Mouse (Mus musculus): ENCODE results near the gene 2310061I04Rik. TPM values are rescaled to one million over a fixed set of nuclear protein-coding genes. Genes with fewer than 3 reads are reported as not detected.

The 2310061I04Rik gene
- polyA plus RNA-seq, 1 experiment: 36.9 TPM

DNA sequence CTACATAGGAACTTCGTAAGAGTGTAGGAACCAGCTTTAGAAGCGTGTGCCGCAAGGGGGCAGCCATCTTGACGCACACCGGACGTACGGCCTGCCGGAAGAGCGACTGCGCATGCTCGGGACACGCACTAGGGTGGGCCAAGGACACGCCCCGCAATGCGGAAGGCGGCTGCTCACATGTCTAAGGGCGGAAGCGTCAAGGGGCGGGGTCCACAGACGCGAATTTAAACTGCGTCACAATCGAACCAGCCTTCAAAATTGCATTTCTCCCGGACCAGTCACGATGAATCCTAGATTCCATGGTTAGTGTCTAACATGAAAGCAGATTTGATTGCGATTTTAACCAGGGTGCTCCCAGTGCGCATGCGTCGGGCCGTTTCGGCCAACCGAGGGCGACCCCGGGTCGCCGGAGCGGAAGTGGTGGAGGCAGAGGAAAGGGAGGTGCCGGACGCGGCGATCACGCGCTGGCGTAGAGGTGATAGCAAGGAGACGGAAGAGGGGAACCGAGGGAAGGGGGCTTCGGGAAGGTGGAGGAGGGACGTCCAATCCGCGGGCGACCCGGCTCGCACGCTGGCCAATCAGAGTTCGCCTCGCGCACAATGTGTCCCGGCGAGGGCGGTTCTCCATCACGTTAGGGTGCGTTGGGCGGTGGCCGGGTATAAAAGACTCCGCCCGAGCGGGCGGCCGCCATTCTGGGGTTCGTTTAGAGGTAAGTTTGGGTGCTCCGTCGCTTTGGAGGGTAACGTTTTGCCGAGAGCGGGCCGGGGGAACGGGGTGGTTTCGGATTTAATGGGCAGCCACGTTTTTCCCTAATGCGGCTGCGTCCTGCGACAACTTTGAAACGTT, 19.3 kb upstream of the 2310061I04Rik start, which contains the start of the genes Mrps18b and Ppp1r10:
TSS of gene Mrps18b (minus strand) at position 93 of the 846 bp plus-strand sequence.
TSS of gene Ppp1r10 (plus strand) at position 138 of the 846 bp plus-strand sequence.
- peak within 1 kb of the TSS; percentile 83 for H3K4me3 ChIP-seq (ENCODE audit: insufficient read depth, low read length)
- no peak for TF ChIP-seq CTCF (IDR thresholded peaks at IDR 0.05; ENCODE audit: low read depth, low read length)
- peak; percentile 88 for TF ChIP-seq POLR2A (IDR thresholded peaks at IDR 0.05; ENCODE audit: borderline replicate concordance, low read depth, low read length)
- peaks cover 24% of the 10 kb centered on the region for H3K4me1 ChIP-seq (ENCODE audit: control insufficient read depth, insufficient read depth, low read length)
- H3K27ac ChIP-seq (ENCODE audit: insufficient read depth, low read depth, low read length): peak within 1 kb of the TSS; percentile 98

DNA sequence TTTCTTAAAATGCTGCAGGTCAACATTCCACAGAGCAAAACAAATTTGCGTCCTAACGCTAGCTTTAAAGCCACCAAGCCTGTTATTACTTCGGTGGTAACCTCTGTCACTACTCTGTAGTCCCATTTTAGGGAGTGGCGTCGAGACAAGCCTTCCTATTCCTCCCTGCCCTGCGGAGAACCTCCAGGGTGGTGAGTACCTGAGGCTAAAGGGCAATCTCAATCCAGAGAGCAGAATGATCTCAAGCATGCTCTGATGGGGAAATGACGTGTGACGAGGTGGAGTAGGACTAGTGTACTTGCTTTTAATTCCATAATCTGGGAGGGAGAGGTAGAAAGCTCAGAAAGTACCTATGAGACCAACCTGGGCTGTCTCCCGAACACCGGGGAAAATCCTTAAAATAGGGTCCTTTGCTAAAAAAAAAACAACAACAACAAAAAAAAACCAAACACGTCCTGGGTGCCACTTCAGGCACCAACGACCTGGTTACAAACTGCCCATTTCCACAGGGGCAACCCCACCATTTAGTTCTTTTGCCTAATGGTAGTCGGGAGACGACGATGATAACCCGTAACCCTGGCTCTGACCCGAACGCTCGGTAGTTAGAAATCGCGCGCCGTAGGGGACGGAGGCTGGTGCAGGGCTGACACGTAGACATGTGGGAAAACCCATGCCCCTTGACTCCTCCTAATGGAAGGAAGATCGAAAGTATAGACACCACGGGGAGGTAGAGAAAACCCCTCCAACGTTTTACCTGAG, 18.5 kb upstream of the 2310061I04Rik start:
- Histone ChIP-seq H3K4me1 (ENCODE audit: control insufficient read depth, insufficient read depth, low read length) (peaks cover 26% of the 10 kb centered on the region), H3K27ac (ENCODE audit: insufficient read depth, low read depth, low read length) (peak overlapping the region; percentile 61)
- TF ChIP-seq POLR2A (IDR thresholded peaks at IDR 0.05; ENCODE audit: borderline replicate concordance, low read depth, low read length) (no peak), CTCF (IDR thresholded peaks at IDR 0.05; ENCODE audit: low read depth, low read length) (no peak)

DNA sequence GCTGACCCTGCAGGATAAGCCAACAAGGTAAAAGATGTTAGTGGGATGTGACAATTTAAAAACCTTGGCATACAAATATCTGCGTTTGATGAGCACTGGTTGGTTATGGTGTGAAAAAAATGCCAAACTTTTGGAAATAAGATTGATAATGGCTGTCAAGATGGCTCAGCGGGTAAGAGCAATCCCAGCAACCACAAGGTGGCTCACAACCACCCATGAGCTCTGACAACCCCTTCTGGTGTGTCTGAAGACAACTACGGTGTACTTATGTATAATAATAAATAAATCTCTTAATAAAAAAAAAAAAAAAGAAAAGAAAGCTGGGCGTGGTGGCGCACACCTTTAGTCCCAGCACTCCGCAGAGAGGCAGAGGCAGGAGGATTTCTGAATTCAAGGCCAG, 17.7 kb upstream of the 2310061I04Rik start:
- peak overlapping the region; percentile 82 for H3K4me3 ChIP-seq (ENCODE audit: insufficient read depth, low read length)
- 0 out of 2 replicates have a peak overlapping the region, but pooled peaks have one; percentile 61 for H3K27ac ChIP-seq (ENCODE audit: insufficient read depth, low read depth, low read length)
- H3K4me1 ChIP-seq (ENCODE audit: control insufficient read depth, insufficient read depth, low read length): peaks cover 20% of the 10 kb centered on the region
- no peak for TF ChIP-seq CTCF (IDR thresholded peaks at IDR 0.05; ENCODE audit: low read depth, low read length)
- TF ChIP-seq POLR2A (IDR thresholded peaks at IDR 0.05; ENCODE audit: borderline replicate concordance, low read depth, low read length): no peak

More for the DNA sequence above, 18.5 kb upstream of the 2310061I04Rik start:
- H3K4me3 ChIP-seq (ENCODE audit: insufficient read depth, low read length): peak overlapping the region; percentile 82

DNA sequence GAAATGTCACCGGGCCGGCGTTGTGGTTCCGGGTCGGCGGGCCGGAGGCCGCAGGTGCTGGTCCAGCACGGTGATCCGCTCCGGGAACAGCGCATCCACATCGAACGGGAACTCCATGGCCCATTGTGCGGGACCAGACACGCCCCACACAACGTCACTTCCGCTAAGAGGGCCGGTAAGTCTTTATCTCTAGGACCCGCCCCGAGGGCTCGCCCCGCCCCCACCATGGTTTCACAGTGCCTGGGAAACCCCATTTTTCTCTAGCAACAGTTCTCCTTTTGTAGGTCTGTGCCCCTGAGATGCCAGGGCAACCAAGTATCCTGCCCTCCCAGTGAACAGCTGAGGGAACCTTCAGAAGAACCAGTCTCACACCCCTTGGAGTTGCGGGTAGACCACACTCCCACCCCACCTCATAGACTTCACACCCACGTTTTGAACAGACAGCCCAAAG, 12.7 kb upstream of the 2310061I04Rik start, which contains the start of gene Atat1:
TSS of gene Atat1 (minus strand) at position 157 of the 451 bp plus-strand sequence.
- peak within 1 kb of the TSS; percentile 32 for H3K27ac ChIP-seq (ENCODE audit: insufficient read depth, low read depth, low read length)
- peak within 1 kb of the TSS; percentile 85 for H3K4me3 ChIP-seq (ENCODE audit: insufficient read depth, low read length)
- peaks cover 14% of the 10 kb centered on the region for H3K4me1 ChIP-seq (ENCODE audit: control insufficient read depth, insufficient read depth, low read length)
- TF ChIP-seq POLR2A (IDR thresholded peaks at IDR 0.05; ENCODE audit: borderline replicate concordance, low read depth, low read length) (no peak), CTCF (IDR thresholded peaks at IDR 0.05; ENCODE audit: low read depth, low read length) (no peak)

DNA sequence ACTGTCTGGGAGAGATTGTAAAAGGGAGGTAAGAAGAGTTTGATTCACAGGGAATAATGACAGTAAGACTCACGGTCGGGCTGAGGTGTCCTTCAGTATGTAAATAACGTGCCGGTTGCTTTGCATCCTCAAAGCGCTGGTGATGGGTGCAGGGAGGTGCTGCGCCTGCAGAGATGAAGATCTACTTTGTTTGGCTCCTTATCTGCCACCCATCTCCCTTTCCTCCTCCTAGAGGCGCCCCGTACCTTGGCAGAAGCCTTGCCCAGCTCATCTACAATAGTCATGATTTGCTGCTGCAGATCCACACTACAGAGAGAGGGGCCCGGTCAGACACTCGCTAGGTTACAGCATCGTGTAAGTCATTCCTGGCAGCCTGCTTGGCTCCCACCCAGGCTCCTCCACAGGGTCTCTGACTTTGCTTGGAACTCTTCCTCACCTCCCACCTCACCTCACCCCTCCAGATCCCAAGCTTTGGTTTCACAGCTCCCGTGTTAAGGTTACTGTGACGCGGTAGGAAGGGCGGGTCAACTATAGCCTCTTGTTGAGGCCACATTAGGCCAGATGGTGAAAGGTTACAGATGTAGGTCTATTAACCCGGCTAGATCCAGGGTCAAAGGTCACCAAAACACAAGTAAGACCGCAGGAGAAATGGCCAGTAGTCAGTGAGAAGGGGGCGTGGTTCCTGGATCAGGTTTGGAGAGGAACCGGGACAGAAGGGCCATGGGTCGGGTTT, 12.1 kb upstream of the 2310061I04Rik start:
- TF ChIP-seq CTCF (IDR thresholded peaks at IDR 0.05; ENCODE audit: low read depth, low read length) (no peak), POLR2A (IDR thresholded peaks at IDR 0.05; ENCODE audit: borderline replicate concordance, low read depth, low read length) (no peak)
- Histone ChIP-seq H3K4me3 (ENCODE audit: insufficient read depth, low read length) (peak overlapping the region; percentile 85), H3K4me1 (ENCODE audit: control insufficient read depth, insufficient read depth, low read length) (peaks cover 10% of the 10 kb centered on the region), H3K27ac (ENCODE audit: insufficient read depth, low read depth, low read length) (no peak overlapping the region; the same call in 1 of the 2 replicates)

DNA sequence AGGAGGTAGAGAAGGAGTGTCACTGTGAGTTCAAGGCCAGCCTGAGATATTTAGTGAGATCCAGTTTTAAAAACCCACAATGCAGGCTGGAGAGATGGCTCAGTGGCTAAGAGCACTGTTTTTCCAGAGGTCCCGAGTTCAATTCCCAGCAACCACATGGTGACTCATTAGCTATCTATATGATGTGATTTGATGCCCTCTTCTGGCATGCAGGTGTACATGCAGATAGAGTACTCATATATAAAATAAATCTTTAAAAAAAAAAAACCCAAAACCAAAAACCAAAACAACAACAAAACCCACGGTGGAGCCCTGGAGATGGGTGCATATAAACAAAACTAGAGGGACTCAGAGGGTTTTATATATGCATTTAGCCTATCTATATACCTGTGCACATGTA, 10.4 kb upstream of the 2310061I04Rik start:
- TF ChIP-seq POLR2A (IDR thresholded peaks at IDR 0.05; ENCODE audit: borderline replicate concordance, low read depth, low read length): no peak
- TF ChIP-seq CTCF (IDR thresholded peaks at IDR 0.05; ENCODE audit: low read depth, low read length): no peak
- Histone ChIP-seq H3K4me1 (ENCODE audit: control insufficient read depth, insufficient read depth, low read length) (peaks cover 9% of the 10 kb centered on the region), H3K27ac (ENCODE audit: insufficient read depth, low read depth, low read length) (no peak overlapping the region), H3K4me3 (ENCODE audit: insufficient read depth, low read length) (no peak overlapping the region)

DNA sequence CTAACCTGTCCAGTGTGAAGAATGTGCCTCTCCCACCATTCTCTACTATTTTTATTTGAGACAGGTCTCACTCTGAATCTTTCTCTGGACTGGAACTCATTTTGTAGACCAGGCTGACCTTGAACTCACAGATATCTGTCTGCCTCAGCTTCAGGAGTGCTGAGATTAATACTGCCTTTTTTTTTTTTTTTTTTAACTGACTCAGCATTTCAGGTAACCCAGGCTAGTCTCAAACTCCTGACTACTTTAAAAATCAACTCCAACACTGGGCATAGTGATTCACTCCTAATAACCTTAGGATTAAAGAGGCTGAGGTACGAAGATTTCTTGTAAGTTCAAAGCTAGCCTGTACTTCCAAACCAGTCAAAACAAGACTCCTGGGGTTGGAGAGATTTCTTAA, 8.4 kb upstream of the 2310061I04Rik start:
- Histone ChIP-seq H3K27ac (ENCODE audit: insufficient read depth, low read depth, low read length) (no peak overlapping the region), H3K4me1 (ENCODE audit: control insufficient read depth, insufficient read depth, low read length) (peaks cover 10% of the 10 kb centered on the region), H3K4me3 (ENCODE audit: insufficient read depth, low read length) (no peak overlapping the region)
- TF ChIP-seq CTCF (IDR thresholded peaks at IDR 0.05; ENCODE audit: low read depth, low read length): no peak
- no peak for TF ChIP-seq POLR2A (IDR thresholded peaks at IDR 0.05; ENCODE audit: borderline replicate concordance, low read depth, low read length)

DNA sequence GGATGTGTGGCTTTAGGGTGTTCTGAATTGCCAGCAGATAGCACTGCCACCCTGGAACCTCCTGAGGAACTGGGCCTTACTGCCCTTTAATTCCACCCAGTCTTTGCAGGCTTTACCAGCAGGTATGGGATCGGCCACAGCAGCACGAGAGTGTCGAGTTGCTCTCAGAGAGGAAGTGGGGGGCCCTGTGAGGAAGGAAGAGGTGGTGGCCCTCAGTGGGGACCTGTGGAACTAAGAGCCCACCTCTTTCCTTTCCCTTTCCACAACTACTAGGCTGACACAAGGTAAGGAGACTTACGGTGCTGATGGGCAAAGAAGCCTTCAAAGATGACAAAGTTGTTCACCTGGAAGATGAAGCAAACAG, 6.7 kb upstream of the 2310061I04Rik start:
- H3K4me1 ChIP-seq (ENCODE audit: control insufficient read depth, insufficient read depth, low read length): peaks cover 9% of the 10 kb centered on the region
- no peak overlapping the region for H3K27ac ChIP-seq (ENCODE audit: insufficient read depth, low read depth, low read length)
- TF ChIP-seq CTCF (IDR thresholded peaks at IDR 0.05; ENCODE audit: low read depth, low read length) (no peak), POLR2A (IDR thresholded peaks at IDR 0.05; ENCODE audit: borderline replicate concordance, low read depth, low read length) (no peak)
- H3K4me3 ChIP-seq (ENCODE audit: insufficient read depth, low read length): no peak overlapping the region

DNA sequence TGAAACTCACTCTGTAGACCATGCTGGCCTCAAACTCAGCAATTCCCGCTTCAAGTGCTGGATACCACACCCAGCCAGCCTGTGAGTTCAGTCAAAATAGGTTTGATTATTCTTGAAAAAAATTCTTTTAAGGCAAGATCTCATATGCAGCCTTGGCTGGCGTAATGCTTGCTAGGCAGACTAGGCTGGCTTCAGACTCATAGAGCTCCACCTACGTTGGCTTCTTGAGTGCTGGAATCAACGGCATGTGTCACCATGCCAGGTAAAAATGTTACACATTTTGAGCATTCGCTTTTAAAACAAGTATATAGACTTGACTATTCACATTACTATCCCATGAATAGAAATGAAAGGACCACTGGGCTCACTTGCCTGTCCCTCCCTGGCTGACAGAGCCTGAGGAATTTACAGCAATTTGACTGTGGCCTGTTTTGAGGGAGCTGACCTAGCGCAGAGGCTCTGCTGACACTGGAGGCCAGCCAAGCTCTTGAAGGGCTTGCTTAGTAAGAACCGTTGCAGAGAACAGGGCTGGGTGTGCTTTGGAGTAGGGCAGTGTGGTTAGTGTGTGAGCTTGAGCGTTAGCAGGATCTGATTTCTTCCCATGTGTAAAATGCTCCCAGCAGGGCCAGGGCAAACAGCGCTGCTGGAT, 6.2 kb upstream of the 2310061I04Rik start:
- Histone ChIP-seq H3K4me1 (ENCODE audit: control insufficient read depth, insufficient read depth, low read length) (peaks cover 9% of the 10 kb centered on the region), H3K4me3 (ENCODE audit: insufficient read depth, low read length) (no peak overlapping the region), H3K27ac (ENCODE audit: insufficient read depth, low read depth, low read length) (no peak overlapping the region)
- TF ChIP-seq CTCF (IDR thresholded peaks at IDR 0.05; ENCODE audit: low read depth, low read length) (no peak), POLR2A (IDR thresholded peaks at IDR 0.05; ENCODE audit: borderline replicate concordance, low read depth, low read length) (no peak)

Measured in bone marrow macrophage, adult 2 months (primary cell).